29 mouse cellular contexts compared by ENCODE assay signal in genomic region chr10:58532177-58532576, GRCm38 (mm10).
"Had no signal": no experiment of that assay in that cellular context is flagged by ENCODE, and none has a peak within 500 bp of the region (broad histone marks: within the 10 kb centered on the region; RNA-seq: fewer than 3 reads in every experiment).

No protein-coding gene starts in this region.

- H3K4me1 ChIP-seq: heart, embryonic 10.5 days; heart, embryonic 13.5 days; heart, embryonic 15.5 days; hindbrain, embryonic 12.5 days; intestine, embryonic 15.5 days; limb, embryonic 10.5 days; limb, embryonic 12.5 days; liver, embryonic 13.5 days; liver, embryonic 15.5 days had no signal

- H3K36me3 ChIP-seq: heart, embryonic 15.5 days; intestine, embryonic 15.5 days had no signal

- H3K4me3 ChIP-seq: gastrocnemius, adult 2 months; heart, embryonic 10.5 days; heart, embryonic 13.5 days; heart, embryonic 15.5 days; hindbrain, embryonic 12.5 days; intestine, embryonic 15.5 days; layer of hippocampus, adult 2 months; left cerebral cortex, adult 2 months; limb, embryonic 10.5 days; limb, embryonic 12.5 days; liver, embryonic 13.5 days; liver, embryonic 15.5 days had no signal

- ATAC-seq: hindbrain, embryonic 16.5 days; inflammation-experienced regulatory T-cells, adult 6 months; intestine, embryonic 15.5 days; intestine, postnatal 0 days; liver, postnatal 0 days had no signal

- H3K27me3 ChIP-seq: heart, embryonic 13.5 days; heart, embryonic 15.5 days; hindbrain, embryonic 12.5 days; intestine, embryonic 15.5 days; limb, embryonic 12.5 days; liver, embryonic 13.5 days; liver, embryonic 15.5 days had no signal

- H3K9me3 ChIP-seq: heart, embryonic 10.5 days; heart, embryonic 15.5 days; hindbrain, embryonic 12.5 days; intestine, embryonic 15.5 days; limb, embryonic 10.5 days; liver, embryonic 13.5 days; liver, embryonic 15.5 days had no signal

- H3K27ac ChIP-seq: gastrocnemius, adult 2 months; heart, embryonic 10.5 days; heart, embryonic 13.5 days; heart, embryonic 15.5 days; hindbrain, embryonic 12.5 days; hindbrain, embryonic 14.5 days; intestine, embryonic 15.5 days; layer of hippocampus, adult 2 months; left cerebral cortex, adult 2 months; limb, embryonic 10.5 days; limb, embryonic 12.5 days; liver, embryonic 13.5 days; liver, embryonic 15.5 days had no signal

- DNase-seq: gastrocnemius, adult 2 months; gastrocnemius, postnatal 14 days; gastrocnemius, postnatal 36 days; heart, adult 18-20 months; heart, postnatal 14 days; heart, postnatal 36 days; kidney, adult 18-20 months; kidney, adult 8-10 months; kidney, postnatal 10 days; kidney, postnatal 25 days; kidney, postnatal 4 days; layer of hippocampus, postnatal 36 days; liver; liver, embryonic 13.5 days; liver, postnatal 0 days had no signal

- H3K9ac ChIP-seq: heart, embryonic 13.5 days; heart, embryonic 15.5 days; hindbrain, embryonic 12.5 days; hindbrain, embryonic 14.5 days; intestine, embryonic 15.5 days; limb, embryonic 12.5 days; liver, embryonic 13.5 days; liver, embryonic 15.5 days; liver, postnatal 0 days had no signal

- H3K4me2 ChIP-seq: heart, embryonic 13.5 days; heart, embryonic 15.5 days; hindbrain, embryonic 12.5 days; hindbrain, embryonic 14.5 days; intestine, embryonic 15.5 days; limb, embryonic 12.5 days; liver, embryonic 13.5 days; liver, embryonic 15.5 days had no signal
